Mouse (Mus musculus) induced T-regulatory cell, adult 2 months (primary cell): ENCODE data around the gene Ikzf5.

ENCODE experiments used
- DNase-seq: peaks from one replicate; pipeline ENCODE4 v3.0.0-alpha.2; 2012; ENCODE audit warnings: low read depth

The Ikzf5 gene

DNA sequence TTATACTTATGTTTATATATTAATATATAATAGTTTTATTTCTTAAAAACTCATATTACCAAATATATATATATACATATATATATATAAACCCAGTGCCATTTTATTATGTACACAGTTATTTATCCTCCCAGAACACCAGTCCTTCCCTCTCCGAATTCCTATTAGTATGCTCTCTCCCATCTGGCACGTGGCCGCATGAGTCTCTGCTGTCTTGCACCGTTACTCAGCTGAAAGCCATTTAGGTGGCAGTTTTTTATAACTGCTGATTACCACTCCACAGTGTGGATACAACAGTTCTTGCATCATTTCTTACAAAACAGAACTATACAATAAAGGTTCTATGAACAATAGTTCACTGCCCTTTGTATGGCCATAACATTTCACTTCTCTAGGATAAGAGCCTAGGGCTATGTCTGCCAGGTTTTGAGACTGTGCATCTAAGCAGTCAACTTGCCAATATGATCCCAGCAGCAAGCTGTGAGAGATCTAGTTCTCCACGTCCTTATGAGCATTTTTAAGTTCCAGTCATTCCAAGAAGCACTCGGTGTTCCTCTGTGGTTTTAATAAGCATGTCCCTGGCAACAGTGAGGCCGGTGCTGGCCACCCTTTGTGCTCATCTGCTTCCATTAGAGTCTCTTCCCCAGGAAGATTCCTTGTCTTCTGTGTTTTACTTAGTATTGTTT is 64.3 kb downstream of the Ikzf5 start:
- DNase-seq = no peak
